Mouse (Mus musculus) ovary, postnatal 10 days (tissue): ENCODE data around the gene Neu1.

Experiments
- DNase-seq: peaks from one replicate; pipeline ENCODE4 v3.0.0; 2022; ENCODE audit warnings: low spot score

Gene Neu1

GRCm38 (mm10) chr17:34902895-34903294, 28.2 kb upstream of the Neu1 start:
- no peak for DNase-seq

- no peak for DNase-seq
These were observed 20.1 kb upstream of the Neu1 start for GRCm38 (mm10) chr17:34910982-34911381.

DNA sequence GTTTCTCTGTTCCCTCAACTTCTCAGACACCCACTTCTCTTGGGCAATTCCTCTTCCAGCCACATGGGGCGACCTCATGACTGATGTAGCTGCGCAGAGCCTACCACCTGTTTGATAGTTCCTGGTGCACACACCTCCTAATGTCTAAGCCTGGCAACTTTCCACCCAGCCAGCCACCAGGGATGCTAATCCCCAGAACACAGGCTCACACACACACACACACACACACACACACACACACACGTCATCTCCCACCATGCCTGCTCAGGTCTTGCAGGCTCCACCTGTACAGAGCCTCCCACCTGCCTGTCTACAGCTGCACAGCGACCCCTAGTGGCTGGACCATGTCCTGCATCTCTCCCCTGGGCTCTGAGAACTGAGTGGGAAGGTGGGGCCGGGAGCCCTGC, 19.1 kb upstream of the Neu1 start:
- DNase-seq = peak; percentile 52

- DNase-seq = no peak
These were observed 17.0 kb upstream of the Neu1 start, which contains the start of gene Slc44a4 for GRCm38 (mm10) chr17:34913930-34914665. TSS of gene Slc44a4 (plus strand) at chr17:34914466.

- DNase-seq = no peak
These were observed 15.6 kb upstream of the Neu1 start for GRCm38 (mm10) chr17:34915410-34915831.

- DNase-seq = no peak
These were observed 14.7 kb upstream of the Neu1 start for GRCm38 (mm10) chr17:34916316-34916715.

DNA sequence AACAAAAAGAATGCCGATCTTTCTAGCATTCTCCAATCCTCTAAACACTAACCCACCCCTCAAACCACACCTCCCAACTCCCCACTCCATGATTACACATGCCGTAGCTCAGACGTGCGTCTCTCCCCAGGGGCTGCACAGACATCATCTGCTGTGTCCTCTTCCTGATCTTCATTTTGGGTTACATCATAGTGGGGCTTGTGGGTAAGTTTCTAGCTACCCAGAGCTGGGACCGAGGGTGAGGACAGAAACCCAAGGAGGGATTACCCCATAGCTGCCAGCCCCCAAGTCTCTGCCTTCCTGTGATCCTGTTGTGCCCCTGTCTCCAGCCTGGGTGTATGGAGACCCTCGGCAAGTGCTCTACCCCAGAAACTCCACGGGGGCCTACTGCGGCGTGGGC, 13.9 kb upstream of the Neu1 start:
- DNase-seq = no peak

DNA sequence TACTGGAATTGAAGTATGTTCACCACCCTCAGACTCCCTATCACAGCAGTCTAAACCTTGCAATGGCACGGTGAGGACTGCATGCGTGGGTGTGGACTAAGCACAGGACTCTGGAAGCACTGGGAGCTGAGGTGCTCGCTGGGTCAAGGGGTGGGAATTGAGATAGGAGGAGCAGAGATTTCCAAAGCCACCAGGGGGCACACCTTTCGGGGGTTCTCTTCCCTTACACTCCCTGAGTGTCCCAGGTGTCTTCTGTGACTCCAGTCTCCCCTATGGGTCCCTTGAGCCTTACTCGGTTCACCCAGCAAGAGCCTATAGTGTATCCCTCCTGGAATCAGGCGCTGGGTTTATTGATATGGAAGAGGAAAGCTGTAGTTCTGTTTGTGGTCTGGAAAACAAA, 8.1 kb upstream of the Neu1 start:
- DNase-seq = no peak

DNA sequence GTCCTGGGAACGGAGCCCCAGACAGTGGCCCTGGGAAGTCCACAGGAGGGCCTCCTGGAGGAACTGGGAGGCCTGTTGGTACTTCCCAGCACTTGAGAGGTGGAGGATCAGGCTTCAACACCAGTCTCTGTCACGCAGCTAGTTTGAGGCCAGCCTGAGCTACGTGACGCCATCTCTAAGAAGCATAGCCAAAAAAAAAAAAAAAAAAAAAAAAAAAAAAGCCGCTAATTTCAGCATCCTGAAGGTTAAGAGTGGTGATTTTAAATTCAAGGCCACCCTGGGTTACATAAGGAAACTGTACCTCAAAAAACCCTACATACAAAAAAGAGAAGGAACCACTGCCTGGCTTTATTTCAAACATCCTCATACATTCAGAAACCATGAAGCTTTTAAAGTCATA, 6.8 kb upstream of the Neu1 start:
- no peak for DNase-seq

- no peak for DNase-seq
These were observed 3.6 kb upstream of the Neu1 start for GRCm38 (mm10) chr17:34927306-34928019.

- DNase-seq = no peak
These were observed 2.2 kb upstream of the Neu1 start for GRCm38 (mm10) chr17:34928841-34929240.

GRCm38 (mm10) chr17:34931735-34932098, 664 bp downstream of the Neu1 start:
- no peak for DNase-seq

GRCm38 (mm10) chr17:34932287-34932686, 1.2 kb downstream of the Neu1 start:
- no peak for DNase-seq

- DNase-seq = no peak
These were observed 3.0 kb downstream of the Neu1 start for GRCm38 (mm10) chr17:34934031-34934430.

GRCm38 (mm10) chr17:34934830-34935229, 3.8 kb downstream of the Neu1 start:
- DNase-seq = no peak

DNA sequence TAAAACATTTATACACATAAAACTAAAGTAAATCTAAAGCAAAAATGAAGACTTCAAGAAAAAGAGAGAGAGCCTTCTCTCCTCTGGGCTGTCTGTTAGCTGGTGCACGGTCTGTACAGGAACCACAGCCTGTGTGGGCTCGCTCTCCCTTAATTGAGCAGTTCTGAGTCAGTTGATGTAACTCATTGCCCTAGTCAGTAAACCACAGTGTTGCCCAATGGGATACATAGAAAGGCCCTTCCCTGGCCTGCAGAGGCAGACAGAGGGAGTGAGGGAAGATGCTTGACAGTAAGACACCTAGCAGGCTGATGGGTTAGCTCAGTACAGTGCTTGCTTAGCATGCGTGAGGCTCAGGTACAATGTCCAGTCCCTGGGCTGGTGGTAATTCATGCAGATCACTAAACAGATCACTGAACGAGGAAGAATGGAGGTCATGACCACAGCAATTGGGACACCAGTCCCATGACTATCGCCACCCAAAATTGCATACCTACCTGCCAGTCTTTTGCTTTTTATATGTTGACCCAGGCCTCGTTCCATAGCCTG, 7.0 kb downstream of the Neu1 start:
- DNase-seq = no peak

DNA sequence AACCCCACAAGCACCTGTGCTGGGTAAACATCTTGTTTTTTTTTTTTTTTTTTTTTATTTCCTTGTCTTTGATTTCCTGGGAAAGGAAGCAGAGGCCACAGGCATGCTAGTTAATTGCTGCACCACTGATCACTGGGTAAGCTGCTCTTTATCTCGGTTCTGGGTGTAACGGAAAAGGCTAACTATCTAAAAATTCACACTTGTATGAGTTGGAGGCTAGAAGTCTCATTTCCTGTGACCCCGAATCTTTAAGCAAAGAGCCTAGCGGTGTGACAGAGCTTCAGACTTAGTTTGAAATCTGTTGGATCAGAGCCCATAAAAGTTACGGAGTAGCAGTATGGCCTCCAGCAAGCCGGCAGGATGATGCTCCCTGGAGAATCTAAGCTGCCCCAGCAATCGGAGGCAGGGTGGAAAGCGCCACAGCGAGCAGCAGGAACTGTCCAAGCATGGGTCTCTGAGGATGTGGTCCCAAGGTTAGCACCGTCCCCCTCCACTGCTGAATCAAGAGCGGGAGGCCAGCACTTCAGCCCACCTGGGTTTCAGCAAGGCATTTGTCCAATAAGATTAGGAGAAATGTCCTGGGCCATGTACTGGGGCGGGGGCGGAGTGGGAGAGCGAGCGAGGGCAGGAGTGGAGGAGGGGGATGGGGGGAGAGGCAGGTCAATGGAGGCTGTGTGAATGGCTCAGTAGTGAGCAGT, 10.4 kb downstream of the Neu1 start:
- no peak for DNase-seq

GRCm38 (mm10) chr17:34943128-34943815, 12.2 kb downstream of the Neu1 start:
- DNase-seq = no peak

- no peak for DNase-seq
These were observed 13.3 kb downstream of the Neu1 start for GRCm38 (mm10) chr17:34944362-34944761.

- DNase-seq = no peak
These were observed 15.6 kb downstream of the Neu1 start for GRCm38 (mm10) chr17:34946486-34947140.

DNA sequence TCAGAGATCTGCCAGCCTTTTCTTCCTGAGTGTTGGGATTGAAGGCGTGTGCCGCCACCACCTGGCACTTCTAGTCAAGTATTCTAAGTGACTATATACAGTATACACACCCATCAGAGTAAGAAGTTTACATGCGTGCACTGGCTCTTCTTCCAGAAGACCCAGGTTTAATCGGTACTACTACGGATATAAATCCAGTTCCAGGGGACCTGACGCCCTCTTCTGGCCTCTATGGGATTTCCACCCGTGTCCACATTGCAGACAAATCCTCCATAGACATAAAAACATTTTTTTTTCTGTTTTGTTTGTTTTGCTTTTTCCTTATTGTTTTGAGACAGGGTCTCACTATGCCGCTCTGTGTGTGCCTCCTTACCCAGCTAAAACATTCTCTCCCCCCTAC, 16.6 kb downstream of the Neu1 start:
- no peak for DNase-seq
